Mouse (Mus musculus): ENCODE data around the gene Ddr1. TPM values are rescaled to one million over a fixed set of nuclear protein-coding genes. Genes with fewer than 3 reads are reported as not detected.

Ddr1 gene
- polyA plus RNA-seq, 1 experiment = 11.9 TPM

DNA sequence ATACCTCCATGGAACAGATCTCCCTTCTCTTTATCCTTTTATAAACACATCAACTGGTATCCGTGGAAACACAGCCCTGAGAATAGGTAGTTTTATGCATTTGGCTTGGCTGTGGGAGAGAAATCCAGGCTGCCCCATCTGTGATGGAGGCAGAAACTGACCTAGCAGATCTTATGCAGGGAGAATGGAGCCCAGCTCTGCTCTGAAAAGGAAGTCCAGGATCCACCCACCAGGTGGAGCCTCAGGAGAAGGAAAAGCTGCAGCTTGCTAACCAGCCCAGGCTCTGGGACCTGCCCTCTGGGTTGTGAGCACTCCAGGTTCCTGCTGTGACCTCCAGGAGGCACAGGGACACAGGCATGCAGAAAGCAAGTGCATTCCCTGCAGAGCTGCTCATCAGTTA, 70.4 kb downstream of the Ddr1 start:
- TF ChIP-seq POLR2A (IDR thresholded peaks at IDR 0.05; ENCODE audit: control insufficient read depth, low read depth, low read length) (no peak), CTCF (IDR thresholded peaks at IDR 0.05; ENCODE audit: control insufficient read depth, insufficient read depth, insufficient replicate concordance, low read depth, low read length) (peak; percentile 29; the same call in 1 of the 2 replicates)
- no peak overlapping the region for H3K4me3 ChIP-seq (ENCODE audit: control insufficient read depth, low read depth, low read length)
- no peaks in the 10 kb centered on the region for H3K27me3 ChIP-seq (ENCODE audit: control insufficient read depth, insufficient read depth, low read length)
- no peaks in the 10 kb centered on the region for H3K36me3 ChIP-seq (ENCODE audit: control insufficient read depth, insufficient read depth, low read length)
- no peak overlapping the region for H3K27ac ChIP-seq (ENCODE audit: control insufficient read depth, insufficient read depth, low read depth, low read length)
- H3K4me1 ChIP-seq (ENCODE audit: control insufficient read depth, insufficient read depth, low read length) = peaks cover 10% of the 10 kb centered on the region

Other genes with a start within 250 kb of the Ddr1 start
- gene H2-Q10, start 234.5 kb downstream of the Ddr1 start, polyA plus RNA-seq (2012; rRNA removed) = 0.19 and 0.33 TPM in 2 replicates
- gene Pou5f1, start 198.6 kb downstream of the Ddr1 start, polyA plus RNA-seq (2012; rRNA removed) = 9.6 and 11.1 TPM in 2 replicates
- gene Tcf19, start 187.8 kb downstream of the Ddr1 start, polyA plus RNA-seq (2012; rRNA removed) = 2.5 and 2.6 TPM in 2 replicates
- 294 and 295 TPM in 2 replicates for gene Cchcr1, start 187.5 kb downstream of the Ddr1 start, polyA plus RNA-seq (2012; rRNA removed)
- 2.5 and 3.6 TPM in 2 replicates for gene Psors1c2, start 171.4 kb downstream of the Ddr1 start, polyA plus RNA-seq (2012; rRNA removed)
- gene Cdsn, start 152.5 kb downstream of the Ddr1 start, polyA plus RNA-seq (2012; rRNA removed) = 8.7 and 9.5 TPM in 2 replicates
- gene 2300002M23Rik, start 137.2 kb downstream of the Ddr1 start, polyA plus RNA-seq (2012; rRNA removed) = 1.8 TPM in 1 of 2 replicates, not detected in the other
- gene Sfta2, start 103.1 kb downstream of the Ddr1 start, polyA plus RNA-seq (2012; rRNA removed) = not detected in 2 replicates
- 0.36 TPM in 1 of 2 replicates, not detected in the other for gene Gm9573, start 78.0 kb downstream of the Ddr1 start, polyA plus RNA-seq (2012; rRNA removed)
- 0.10 and 0.11 TPM in 2 replicates for gene Mucl3, start 60.9 kb downstream of the Ddr1 start, polyA plus RNA-seq (2012; rRNA removed)
- gene Vars2, start 37.0 kb downstream of the Ddr1 start, polyA plus RNA-seq (2012; rRNA removed) = 9.5 and 9.8 TPM in 2 replicates
- 29.4 and 33.7 TPM in 2 replicates for gene Gtf2h4, start 30.9 kb downstream of the Ddr1 start, polyA plus RNA-seq (2012; rRNA removed)
- gene Ier3, start 117.1 kb upstream of the Ddr1 start, polyA plus RNA-seq (2012; rRNA removed) = 1.4 TPM in 2 replicates
- gene Flot1, start 118.6 kb upstream of the Ddr1 start, polyA plus RNA-seq (2012; rRNA removed) = 13.7 and 14.1 TPM in 2 replicates
- 54.0 and 59.4 TPM in 2 replicates for gene Tubb5, start 133.7 kb upstream of the Ddr1 start, polyA plus RNA-seq (2012; rRNA removed)
- 73.7 and 81.1 TPM in 2 replicates for gene Mdc1, start 136.9 kb upstream of the Ddr1 start, polyA plus RNA-seq (2012; rRNA removed)
- 179 and 201 TPM in 2 replicates for gene Nrm, start 156.7 kb upstream of the Ddr1 start, polyA plus RNA-seq (2012; rRNA removed)
- gene Ppp1r18, start 161.0 kb upstream of the Ddr1 start, polyA plus RNA-seq (2012; rRNA removed) = 34.1 and 36.8 TPM in 2 replicates
- 81.3 and 89.0 TPM in 2 replicates for gene Dhx16, start 175.2 kb upstream of the Ddr1 start, polyA plus RNA-seq (2012; rRNA removed)
- 144 and 172 TPM in 2 replicates for gene 2310061I04Rik, start 192.8 kb upstream of the Ddr1 start, polyA plus RNA-seq (2012; rRNA removed)
- gene Atat1, start 205.5 kb upstream of the Ddr1 start, polyA plus RNA-seq (2012; rRNA removed) = 158 and 171 TPM in 2 replicates
- 81.8 and 83.3 TPM in 2 replicates for gene Mrps18b, start 211.8 kb upstream of the Ddr1 start, polyA plus RNA-seq (2012; rRNA removed)
- 100 and 104 TPM in 2 replicates for gene Ppp1r10, start 211.8 kb upstream of the Ddr1 start, polyA plus RNA-seq (2012; rRNA removed)

All from testis, adult 2 months (tissue).